Mouse (Mus musculus) forebrain, postnatal 0 days (tissue): ENCODE measurements at regions not wholly inside any gene's neighbourhood (a gene's known extent, or its start where the extent isn't known, plus 50 kb on each side); places are given as distances from the start of the nearest gene placed in this dataset.
A peak's percentile ranks its signal among the peaks of the same experiment; 100 is the strongest.

Source experiments
- ATAC-seq: fragments of 200-750 bp; cut with Nextera tagmentation; 2 replicates; pipeline ENCODE4 v1.8.0; 2017; ENCODE audit warnings: mild to moderate bottlenecking, moderate library complexity
- DNase-seq: peaks from one replicate; pipeline ENCODE4 v3.0.0-alpha.2; 2015
- H3K27ac ChIP-seq: fragments of 300-500 bp; sonication (generic); 2 replicates; pipeline ENCODE4 v1.5.1; 2014; ENCODE audit warnings: low read depth, mild to moderate bottlenecking, antibody characterized with exemption, low read length, moderate library complexity, mixed read lengths
- H3K27me3 ChIP-seq: fragments of 300-500 bp; sonication (generic); 2 replicates; pipeline ENCODE4 v1.6.1; 2014; ENCODE audit warnings: mild to moderate bottlenecking, low read length, mixed read lengths; ENCODE audit not compliant: insufficient read depth
- H3K36me3 ChIP-seq: fragments of 300-500 bp; sonication (generic); 2 replicates; pipeline ENCODE4 v1.6.1; 2014; ENCODE audit warnings: mild to moderate bottlenecking, moderate library complexity; ENCODE audit not compliant: insufficient read depth
- H3K4me1 ChIP-seq: fragments of 300-500 bp; sonication (generic); 2 replicates; pipeline ENCODE4 v1.6.1; 2014; ENCODE audit warnings: antibody characterized with exemption; ENCODE audit not compliant: insufficient read depth
- H3K4me2 ChIP-seq: fragments of 300-500 bp; sonication (generic); 2 replicates; pipeline ENCODE4 v1.6.1; 2014; ENCODE audit warnings: low read depth, mild to moderate bottlenecking, moderate library complexity
- H3K4me3 ChIP-seq: fragments of 300-500 bp; sonication (generic); 2 replicates; pipeline ENCODE4 v1.5.1; 2014; ENCODE audit warnings: low read depth, low read length, mixed read lengths
- H3K9ac ChIP-seq: fragments of 300-500 bp; sonication (generic); 2 replicates; pipeline ENCODE4 v1.6.1; 2014; ENCODE audit warnings: mild to moderate bottlenecking
- H3K9me3 ChIP-seq: fragments of 300-500 bp; sonication (generic); 2 replicates; pipeline ENCODE4 v1.6.1; 2016; ENCODE audit warnings: low read length
- CTCF ChIP-seq: sonication (generic); IDR thresholded peaks from 2 replicates; pipeline ENCODE4 v1.5.1; 2016; ENCODE audit warnings: antibody characterized with exemption, control low read depth, low read depth
- WGBS: fragments of 180-500 bp; shearing (Covaris S2); extraction: QIAGEN DNeasy Blood & Tissue Kit; methylation state at CpG from one replicate; pipeline ENCODE4 v1.1.7; 2014; 5-methylcytosine and 5-hydroxymethylcytosine counted together

DNA sequence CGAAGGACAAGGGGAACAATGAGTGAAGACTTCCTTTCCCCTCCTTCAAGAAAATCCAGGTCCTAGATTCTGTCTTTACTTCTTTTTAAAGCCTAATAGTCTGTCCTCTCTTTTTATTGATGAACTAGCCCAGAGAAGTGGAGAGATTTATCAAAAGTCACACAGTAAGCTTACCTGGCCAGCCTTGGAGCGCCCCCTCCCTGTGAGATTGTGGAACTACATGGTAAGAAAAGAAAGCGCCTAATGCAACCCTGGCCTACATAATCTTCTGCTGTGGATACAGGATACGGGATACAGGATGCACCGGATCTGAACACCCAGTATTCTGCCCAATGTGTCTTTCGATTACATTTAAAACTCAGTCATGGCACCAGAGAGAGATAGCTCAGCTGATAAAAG lies 132.6 kb upstream of the Gm12830 start:
- H3K4me2 ChIP-seq, result no peak overlapping the region
- ATAC-seq, result no peak
- TF ChIP-seq CTCF, result peak; percentile 27; the same call in 1 of the 2 replicates
- DNase-seq, result no peak
- peaks cover 24% of the 10 kb centered on the region for H3K27me3 ChIP-seq
- H3K9ac ChIP-seq, result no peak overlapping the region
- no peak overlapping the region for H3K4me3 ChIP-seq
- no peak overlapping the region for H3K27ac ChIP-seq
- 0 out of 2 replicates have a peak, but pooled peaks cover 2% of the 10 kb centered on the region for H3K4me1 ChIP-seq
- H3K9me3 ChIP-seq, result no peaks in the 10 kb centered on the region
- 76% methylated on average over 6 of the region's 6 CpGs for WGBS
- no peaks in the 10 kb centered on the region for H3K36me3 ChIP-seq

- Histone ChIP-seq H3K9me3 (no peaks in the 10 kb centered on the region), H3K9ac (no peak overlapping the region), H3K27ac (no peak overlapping the region), H3K36me3 (no peaks in the 10 kb centered on the region), H3K27me3 (no peaks in the 10 kb centered on the region), H3K4me3 (no peak overlapping the region), H3K4me1 (no peaks in the 10 kb centered on the region), H3K4me2 (no peak overlapping the region)
- DNase-seq (no peak), ATAC-seq (no peak)
- WGBS, result 37% methylated on average over 4 of the region's 4 CpGs
- no peak for TF ChIP-seq CTCF
Observed at GRCm38 (mm10) chr4:114705586-114705985, 115.9 kb upstream of the Gm12830 start.

DNA sequence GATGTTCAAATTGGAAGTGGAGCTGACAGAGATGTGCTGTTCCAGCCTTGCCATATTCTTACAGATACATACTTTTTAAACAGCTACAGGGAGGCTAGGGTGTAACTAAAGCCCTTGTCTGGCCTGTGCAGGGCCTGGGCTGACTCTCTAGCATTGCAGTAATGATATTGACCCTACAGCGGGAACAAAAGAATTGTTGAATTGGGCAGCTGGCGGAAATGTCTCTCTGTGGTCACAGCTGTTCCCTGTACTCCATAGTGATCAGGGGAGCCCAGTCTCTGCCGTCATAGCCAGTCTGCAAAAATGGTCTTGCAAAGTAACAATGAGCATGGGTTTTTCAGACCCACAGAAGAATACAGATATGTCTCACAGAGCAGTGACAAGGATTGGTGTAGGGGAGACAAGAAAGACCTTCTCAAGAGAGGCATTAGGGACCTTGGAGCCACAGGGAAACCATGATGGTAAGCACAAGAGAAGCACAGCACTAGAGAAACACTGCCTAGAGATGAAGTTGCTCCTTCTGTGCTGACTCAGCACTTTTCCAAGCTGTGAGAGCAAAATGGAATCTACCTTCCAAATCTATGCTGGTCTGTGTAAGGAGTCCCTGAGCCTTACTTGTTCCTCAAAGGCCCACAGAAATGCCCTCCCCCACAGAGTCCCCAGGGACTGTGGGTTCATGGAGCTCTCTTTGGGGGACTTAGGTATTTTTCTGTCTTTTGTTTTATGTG lies 111.2 kb upstream of the Gm12830 start:
- Histone ChIP-seq H3K9me3 (no peaks in the 10 kb centered on the region), H3K27me3 (no peaks in the 10 kb centered on the region), H3K9ac (no peak overlapping the region), H3K4me1 (no peaks in the 10 kb centered on the region), H3K4me2 (no peak overlapping the region), H3K36me3 (no peaks in the 10 kb centered on the region), H3K27ac (no peak overlapping the region), H3K4me3 (no peak overlapping the region)
- DNase-seq (no peak), ATAC-seq (no peak)
- no peak for TF ChIP-seq CTCF
- 77% methylated on average over 3 of the region's 3 CpGs for WGBS

DNA sequence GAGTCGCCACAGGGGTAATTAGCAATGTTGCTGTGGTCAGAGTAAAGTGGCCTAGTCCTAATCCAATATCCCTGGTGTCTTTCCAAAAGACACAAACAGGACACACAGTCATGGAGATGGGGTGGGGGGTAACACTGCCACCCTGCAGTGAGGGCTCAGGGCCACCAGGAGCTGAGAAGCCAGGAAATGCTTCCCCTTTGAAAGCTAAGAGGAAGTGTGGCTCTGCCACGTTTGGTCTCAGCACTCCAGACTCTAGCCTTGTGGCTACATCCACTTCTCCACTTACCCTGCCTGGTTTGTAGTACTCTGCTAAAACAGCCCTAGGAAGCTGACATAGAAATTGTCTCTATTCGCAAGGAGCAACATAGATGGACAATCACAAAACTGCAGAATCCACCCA lies 110.4 kb upstream of the Gm12830 start:
- WGBS, result 72% methylated on average over 3 of the region's 3 CpGs
- ATAC-seq (no peak), DNase-seq (no peak)
- Histone ChIP-seq H3K4me1 (no peaks in the 10 kb centered on the region), H3K36me3 (no peaks in the 10 kb centered on the region), H3K4me2 (no peak overlapping the region), H3K4me3 (no peak overlapping the region), H3K27me3 (no peaks in the 10 kb centered on the region), H3K9ac (no peak overlapping the region), H3K27ac (no peak overlapping the region), H3K9me3 (no peaks in the 10 kb centered on the region)
- no peak for TF ChIP-seq CTCF

DNA sequence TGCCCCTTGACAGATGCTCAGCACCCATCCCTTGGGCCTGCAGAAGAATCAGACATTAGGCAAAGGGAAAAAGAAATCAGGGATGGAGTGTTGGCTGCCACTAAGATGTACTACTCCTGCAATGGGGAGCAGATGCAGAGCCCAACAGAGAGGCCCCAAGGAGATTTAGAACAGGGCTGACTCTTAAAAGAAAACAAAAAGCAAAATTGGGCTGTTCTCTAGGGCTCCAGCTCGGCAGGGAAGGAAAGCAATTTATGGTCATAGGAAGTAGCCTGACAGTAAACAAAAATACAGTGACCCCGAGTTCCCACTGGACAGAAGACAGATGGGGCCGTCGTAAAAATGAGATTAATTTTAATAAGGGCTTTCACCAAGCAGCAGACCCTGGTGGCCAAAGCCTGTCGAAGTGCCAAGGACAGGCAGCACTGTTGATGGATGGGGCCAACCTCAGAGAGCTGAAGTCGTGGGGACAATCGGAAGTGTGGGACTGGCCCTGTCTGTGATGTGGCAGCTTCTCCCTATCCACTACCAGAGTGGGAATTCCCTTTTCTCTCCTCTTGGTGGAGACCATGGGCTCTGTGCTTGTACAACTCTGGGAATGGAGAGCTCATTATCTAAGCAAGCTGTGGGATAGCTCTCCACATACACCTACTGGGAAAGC lies 109.4 kb upstream of the Gm12830 start:
- Histone ChIP-seq H3K4me1 (no peaks in the 10 kb centered on the region), H3K27me3 (no peaks in the 10 kb centered on the region), H3K9ac (no peak overlapping the region), H3K4me3 (no peak overlapping the region), H3K4me2 (no peak overlapping the region), H3K36me3 (no peaks in the 10 kb centered on the region), H3K9me3 (no peaks in the 10 kb centered on the region), H3K27ac (no peak overlapping the region)
- no peak for ATAC-seq
- DNase-seq, result no peak
- TF ChIP-seq CTCF, result no peak; the same call in 1 of the 2 replicates
- WGBS, result 75% methylated on average over 7 of the region's 7 CpGs

- Histone ChIP-seq H3K36me3 (no peaks in the 10 kb centered on the region), H3K9ac (no peak overlapping the region), H3K27me3 (no peaks in the 10 kb centered on the region), H3K4me1 (no peaks in the 10 kb centered on the region), H3K4me2 (no peak overlapping the region), H3K4me3 (no peak overlapping the region), H3K27ac (no peak overlapping the region), H3K9me3 (no peaks in the 10 kb centered on the region)
- 73% methylated on average over 4 of the region's 4 CpGs for WGBS
- DNase-seq (no peak), ATAC-seq (no peak)
- no peak for TF ChIP-seq CTCF
Observed at GRCm38 (mm10) chr4:114712921-114713527, 108.5 kb upstream of the Gm12830 start.

DNA sequence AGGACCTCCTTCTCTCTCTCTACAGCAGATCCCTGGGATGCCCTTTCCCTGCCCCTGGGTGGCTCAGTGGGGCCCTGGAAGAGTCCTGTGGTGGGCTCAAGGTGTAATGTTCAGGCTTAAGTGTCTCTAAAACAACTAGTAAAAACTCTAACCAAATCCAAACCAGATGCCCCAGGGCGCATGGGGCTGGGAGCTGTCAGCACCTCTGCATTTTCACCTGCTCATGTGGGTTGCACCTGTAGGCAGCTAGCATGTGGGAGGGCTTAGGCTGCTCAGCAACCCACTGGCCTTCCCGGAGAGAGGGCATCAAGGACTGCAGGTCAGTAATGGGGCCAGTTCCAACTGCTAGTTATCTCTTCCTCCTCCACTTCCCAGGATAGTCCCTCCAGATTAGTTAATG lies 104.8 kb upstream of the Gm12830 start:
- Histone ChIP-seq H3K9me3 (no peaks in the 10 kb centered on the region), H3K27ac (no peak overlapping the region), H3K27me3 (no peaks in the 10 kb centered on the region), H3K4me1 (no peaks in the 10 kb centered on the region), H3K4me2 (no peak overlapping the region), H3K4me3 (no peak overlapping the region), H3K36me3 (no peaks in the 10 kb centered on the region), H3K9ac (no peak overlapping the region)
- DNase-seq (no peak), ATAC-seq (no peak)
- 90% methylated on average over 2 of the region's 2 CpGs for WGBS
- no peak for TF ChIP-seq CTCF
